Mouse (Mus musculus) spleen, adult 2 months (tissue): Measurements from ENCODE around the gene Olfr1410.

Experiments used
- CTCF ChIP-seq: fragments of 200-500 bp; IDR thresholded peaks from 2 replicates; pipeline ENCODE4 v1.5.1; 2011; ENCODE audit warnings: mild to moderate bottlenecking, inconsistent platforms; ENCODE audit not compliant: insufficient read depth, insufficient read length, insufficient replicate concordance; ENCODE audit errors: extremely low read depth
- POLR2A ChIP-seq: fragments of 200-500 bp; IDR thresholded peaks from 2 replicates; pipeline ENCODE4 v1.6.1; 2011; ENCODE audit warnings: low read depth, low read length, inconsistent platforms

- TF ChIP-seq POLR2A (no peak), CTCF (no peak)
Measured at GRCm38 (mm10) chr1:92644916-92645315, 39.3 kb downstream of the Olfr1410 start.
